Mouse (Mus musculus) cerebellum, adult 11 months (tissue): ENCODE measurements around the gene Olfr786.

Experiments used
- DNase-seq: peaks from one replicate; pipeline ENCODE4 v3.0.0; 2022

Gene Olfr786

DNA sequence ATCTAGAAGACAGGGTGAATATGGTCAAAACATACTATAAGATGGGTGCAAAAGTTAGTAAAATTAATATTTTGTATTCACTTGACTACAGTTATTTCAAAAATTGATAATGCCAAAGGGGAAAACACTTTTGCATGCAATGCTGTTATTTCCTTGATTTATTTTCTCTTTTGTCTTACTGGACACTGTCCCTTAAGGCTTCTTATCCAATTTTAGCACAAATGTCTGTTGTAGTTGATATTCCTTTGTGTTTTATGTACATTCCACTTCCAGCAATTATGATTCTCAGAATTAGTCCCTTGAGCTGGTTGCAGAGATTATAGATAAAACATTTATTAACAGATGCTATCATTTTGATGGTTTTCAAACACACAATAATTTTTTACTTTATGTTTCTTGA, at the start of gene Olfr786:
Gene Olfr786, plus strand, starts transcription at position 301 of the 400 bp plus-strand sequence.
- no peak for DNase-seq

DNA sequence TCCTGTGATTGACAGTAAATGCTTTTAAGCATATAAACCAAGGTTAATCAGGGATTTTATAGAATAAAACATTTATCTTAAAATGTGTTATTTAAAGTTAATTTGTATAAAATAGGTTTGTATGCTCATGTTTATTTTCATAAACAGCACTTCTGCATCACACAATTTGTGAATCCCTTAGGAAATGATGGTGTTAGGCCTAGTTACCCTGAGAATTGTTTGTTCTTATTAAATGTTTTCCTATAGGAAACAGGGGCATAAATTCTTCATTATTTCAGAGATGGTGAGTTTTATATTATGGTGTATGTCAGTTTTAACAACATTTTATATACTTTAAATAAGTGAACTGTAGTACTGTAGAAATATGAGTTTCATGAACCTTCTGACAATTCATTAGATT, 43.3 kb upstream of the Olfr786 start, which contains the start of gene Olfr784:
Gene Olfr784, plus strand, starts transcription at position 301 of the 400 bp plus-strand sequence.
- no peak for DNase-seq

DNA sequence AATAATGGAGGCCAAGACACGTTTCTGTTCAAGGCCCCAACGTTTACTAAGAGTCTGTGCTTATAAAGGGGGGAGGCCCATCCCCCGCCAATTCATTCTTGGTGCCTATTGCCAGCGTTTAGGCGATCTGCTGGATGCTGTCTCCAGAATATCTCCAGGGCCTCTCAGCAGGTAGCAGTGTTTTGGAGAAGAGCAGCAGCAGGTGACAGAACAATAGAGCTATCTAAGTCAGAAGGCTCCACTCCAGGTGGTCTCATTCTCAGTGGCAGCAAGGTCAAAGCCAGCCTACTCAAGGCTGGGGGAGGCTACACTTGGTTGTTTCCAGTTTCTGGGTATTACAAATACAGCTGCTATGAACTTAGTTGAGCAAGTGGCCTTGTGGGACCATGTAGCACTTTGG, 26.2 kb upstream of the Olfr786 start:
- no peak for DNase-seq

DNA sequence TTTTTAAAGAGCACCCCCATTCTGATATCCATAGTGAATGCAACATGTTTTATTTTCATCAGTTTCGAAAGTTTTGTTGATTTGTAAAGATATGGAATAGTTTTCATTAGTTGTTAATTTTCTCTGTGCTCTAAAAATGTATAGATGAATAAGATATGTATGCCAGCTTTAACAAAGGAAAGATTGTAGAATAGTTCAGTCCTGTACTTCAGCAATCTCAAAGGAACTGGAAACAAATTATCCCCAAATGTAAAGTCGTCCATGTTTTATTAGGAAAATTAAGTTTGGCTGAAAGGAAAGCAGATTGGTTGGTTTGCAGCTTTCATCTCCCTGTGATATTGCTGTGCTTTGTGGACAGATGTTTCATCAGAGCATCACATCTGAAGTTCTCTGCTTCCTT, 22.0 kb upstream of the Olfr786 start, which contains the start of gene Olfr785:
Gene Olfr785, plus strand, starts transcription at position 301 of the 400 bp plus-strand sequence.
- DNase-seq = no peak

DNA sequence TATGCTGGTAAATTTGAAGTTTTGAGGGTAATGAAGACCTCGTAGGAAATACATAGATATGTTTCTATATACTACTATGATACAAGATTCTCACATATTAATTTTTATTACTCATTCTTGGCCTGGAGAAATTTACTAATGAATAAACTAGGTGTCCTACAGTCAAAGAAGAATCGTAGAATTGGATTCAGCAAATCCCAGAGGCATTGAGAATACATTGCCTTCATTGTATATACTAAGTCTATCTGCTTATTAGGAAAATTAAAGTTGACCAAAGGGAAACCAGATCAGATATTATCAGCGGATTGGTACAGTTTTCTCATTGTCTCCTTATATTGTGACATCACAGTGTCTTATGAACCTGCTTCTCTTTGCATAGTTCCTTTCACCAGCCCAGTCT, 34.5 kb downstream of the Olfr786 start, which contains the start of gene Olfr787:
Gene Olfr787, plus strand, starts transcription at position 301 of the 400 bp plus-strand sequence.
- no peak for DNase-seq

DNA sequence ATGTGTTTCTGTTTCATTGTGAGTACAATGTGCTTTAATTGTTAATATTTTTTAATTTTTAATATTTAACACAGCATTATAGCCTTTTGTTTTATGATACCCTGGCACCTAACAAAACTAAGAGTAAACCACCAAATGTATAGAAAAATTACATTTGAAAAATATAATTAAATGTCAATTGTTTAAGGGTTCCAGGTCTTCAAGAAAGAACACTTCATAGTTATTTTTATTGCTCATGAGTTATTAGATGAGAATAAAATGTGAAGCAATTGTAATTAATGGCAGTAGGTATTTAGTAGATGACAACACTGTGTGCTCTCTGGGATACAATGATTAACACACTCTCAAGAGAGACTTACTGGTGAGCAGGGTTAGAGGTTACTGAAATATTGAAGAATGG, 43.6 kb downstream of the Olfr786 start, which contains the start of gene Olfr788:
Gene Olfr788, plus strand, starts transcription at position 301 of the 400 bp plus-strand sequence.
- DNase-seq = no peak

DNA sequence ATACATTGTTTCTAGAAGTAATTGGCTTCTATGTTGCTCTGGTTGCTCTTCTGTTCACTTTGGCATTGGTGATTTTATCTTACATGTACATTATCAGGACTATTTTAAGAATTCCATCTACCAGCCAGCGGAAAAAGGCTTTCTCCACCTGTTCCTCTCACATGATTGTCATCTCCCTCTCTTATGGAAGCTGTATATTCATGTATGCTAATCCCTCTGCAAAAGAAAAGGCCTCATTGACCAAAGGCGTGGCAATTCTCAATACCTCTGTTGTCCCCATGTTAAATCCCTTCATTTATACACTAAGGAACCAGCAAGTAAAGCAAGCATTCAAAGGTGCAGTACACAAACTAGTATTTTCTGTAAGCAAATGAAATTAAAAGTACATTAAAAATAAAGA, 46.1 kb downstream of the Olfr786 start:
- no peak for DNase-seq

DNA sequence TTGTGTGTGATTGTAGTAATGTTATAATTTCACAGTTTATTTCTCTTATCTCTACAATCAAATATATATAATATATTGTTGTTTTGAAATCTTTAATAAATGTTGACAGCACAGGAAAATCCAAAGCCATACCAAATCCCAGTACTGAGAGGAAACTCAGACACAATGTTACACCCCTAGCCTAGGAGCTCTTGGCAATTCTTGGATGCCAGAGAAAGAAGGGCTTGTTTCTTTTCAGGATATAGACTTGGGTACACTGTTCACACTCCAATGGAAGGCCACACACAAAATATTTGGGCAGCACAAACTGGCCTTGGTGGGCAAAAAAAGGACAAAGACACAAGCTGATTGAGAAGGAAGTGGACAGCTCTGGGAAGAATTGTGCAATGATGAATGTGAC, 46.6 kb downstream of the Olfr786 start:
- no peak for DNase-seq

DNA sequence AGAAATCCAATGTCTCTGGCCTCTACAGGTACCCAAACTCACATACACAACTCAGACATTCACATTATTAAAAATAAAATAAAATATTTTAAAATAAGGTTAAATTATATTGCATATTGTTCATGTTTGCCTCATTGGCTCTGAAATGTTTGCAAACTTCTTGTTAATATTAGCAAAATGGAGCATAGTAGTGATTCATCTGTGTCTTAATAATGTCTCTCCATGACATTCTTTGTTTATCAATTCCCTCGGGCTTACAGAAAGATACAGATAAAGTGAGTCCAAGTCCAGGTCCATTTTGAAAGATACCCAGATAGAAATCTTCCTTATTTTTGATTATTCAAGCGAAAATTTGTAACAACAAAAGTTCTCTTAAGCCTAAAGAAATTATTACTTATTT, 57.3 kb downstream of the Olfr786 start, which contains the start of gene Olfr789:
Gene Olfr789, plus strand, starts transcription at position 301 of the 400 bp plus-strand sequence.
- no peak for DNase-seq
